ENCODE assay signal across 10 mouse cellular contexts in genomic region chr17:86184552-86185209, GRCm38 (mm10). TPM values are rescaled to one million over a fixed set of nuclear protein-coding genes. Genes with fewer than 3 reads are reported as not detected.
A peak's percentile ranks its signal among the peaks of the same experiment; 100 is the strongest.
DNase-seq lines count a peak whose midpoint lies in the region; ATAC-seq and TF ChIP-seq lines count a peak whose summit lies in the region.
"Had no signal": no experiment of that assay in that cellular context is flagged by ENCODE, and none has a peak within 500 bp of the region (broad histone marks: within the 10 kb centered on the region; RNA-seq: fewer than 3 reads in every experiment).

No protein-coding gene starts in this region.

- H3K4me2 ChIP-seq in heart, embryonic 15.5 days: peak overlapping the region; percentile 63
- H3K4me2 ChIP-seq in midbrain, embryonic 13.5 days (replicated peaks): no peak overlapping the region
- no peak overlapping the region for H3K4me2 ChIP-seq in midbrain, postnatal 0 days (ENCODE audit: low read depth, low read length, poor library complexity, severe bottlenecking)

- H3K9me3 ChIP-seq in heart, embryonic 15.5 days (replicated peaks): no peaks in the 10 kb centered on the region
- no peaks in the 10 kb centered on the region for H3K9me3 ChIP-seq in midbrain, embryonic 13.5 days
- no peaks in the 10 kb centered on the region for H3K9me3 ChIP-seq in midbrain, postnatal 0 days (ENCODE audit: low read length)

- peak overlapping the region; percentile 87 for H3K27ac ChIP-seq in heart, embryonic 15.5 days
- no peak overlapping the region for H3K27ac ChIP-seq in midbrain, embryonic 13.5 days
- no peak overlapping the region for H3K27ac ChIP-seq in midbrain, postnatal 0 days (ENCODE audit: low read depth, low read length)

- WGBS in heart, embryonic 15.5 days: 31% methylated on average over 9 of the region's 9 CpGs
- WGBS in midbrain, embryonic 13.5 days: 50% methylated on average over 9 of the region's 9 CpGs
- WGBS in midbrain, postnatal 0 days: 51% methylated on average over 9 of the region's 9 CpGs

- no peak for DNase-seq in heart, postnatal 4 days
- DNase-seq in midbrain, postnatal 0 days (ENCODE audit: low spot score): no peak
- DNase-seq in natural killer cell, adult 2 months (ENCODE audit: low spot score in 2 of 2): peak; percentile 13 to 31
- no peak for DNase-seq in urinary bladder, postnatal 14 days (ENCODE audit: low spot score)
- DNase-seq: adrenal gland, adult 2 months; right cerebral cortex, postnatal 4 days had no signal

- no peaks in the 10 kb centered on the region for H3K27me3 ChIP-seq in heart, embryonic 15.5 days
- H3K27me3 ChIP-seq in midbrain, embryonic 13.5 days: no peaks in the 10 kb centered on the region
- H3K27me3 ChIP-seq in midbrain, postnatal 0 days (ENCODE audit: insufficient read depth, low read length): no peaks in the 10 kb centered on the region

- H3K9ac ChIP-seq in heart, embryonic 15.5 days: no peak overlapping the region
- H3K9ac ChIP-seq in midbrain, embryonic 13.5 days (replicated peaks): no peak overlapping the region
- H3K9ac ChIP-seq in midbrain, postnatal 0 days (replicated peaks; ENCODE audit: low read length, poor library complexity, severe bottlenecking): no peak overlapping the region

- ATAC-seq in heart, embryonic 15.5 days (replicated peaks; ENCODE audit: insufficient number of reproducible peaks, insufficient read depth, low FRiP score, low read depth): no peak
- 0 out of 2 replicates have a peak, but pooled peaks have one; percentile 45 for ATAC-seq in midbrain, embryonic 13.5 days
- no peak for ATAC-seq in midbrain, postnatal 0 days (ENCODE audit: low FRiP score)
- 0 out of 2 replicates have a peak, but pooled peaks have one; percentile 25 for ATAC-seq in erythroid progenitor cell, adult 5-6 weeks (replicated peaks; ENCODE audit: low FRiP score, poor library complexity, severe bottlenecking)
- ATAC-seq: forebrain, embryonic 14.5 days had no signal

- H3K36me3 ChIP-seq in heart, embryonic 15.5 days: no peaks in the 10 kb centered on the region
- no peaks in the 10 kb centered on the region for H3K36me3 ChIP-seq in midbrain, embryonic 13.5 days
- H3K36me3 ChIP-seq in midbrain, postnatal 0 days (ENCODE audit: insufficient read depth, low read length): no peaks in the 10 kb centered on the region

- peaks cover 46% of the 10 kb centered on the region for H3K4me1 ChIP-seq in heart, embryonic 15.5 days (replicated peaks)
- H3K4me1 ChIP-seq in midbrain, embryonic 13.5 days (replicated peaks): peaks cover 17% of the 10 kb centered on the region
- peaks cover 3% of the 10 kb centered on the region; the same call in 1 of the 2 replicates for H3K4me1 ChIP-seq in midbrain, postnatal 0 days (ENCODE audit: insufficient read depth, low read length)

- no peak overlapping the region for H3K4me3 ChIP-seq in heart, embryonic 15.5 days
- no peak overlapping the region for H3K4me3 ChIP-seq in midbrain, embryonic 13.5 days (replicated peaks)
- H3K4me3 ChIP-seq in midbrain, postnatal 0 days (ENCODE audit: low read depth, low read length): no peak overlapping the region

- no peak for TF ChIP-seq CTCF in midbrain, postnatal 0 days (IDR thresholded peaks at IDR 0.05)

RNA-seq across cellular contexts. Expression of gene Prkce, which starts 17.1 kb away (rescaled TPM):
- 8.5 and 9.6 TPM in 2 replicates for polyA plus RNA-seq in heart, embryonic 15.5 days (2015; fragmentation: Nextera tagmentation; extraction: Ambion mirVana)
- total RNA-seq in heart, postnatal 4 days (2021): 10 to 100 TPM; 33.8 to 35.5 TPM
- polyA plus RNA-seq in midbrain, embryonic 13.5 days (2015; fragmentation: Nextera tagmentation; extraction: Ambion mirVana): 9.7 and 11.8 TPM in 2 replicates
- total RNA-seq in midbrain, postnatal 0 days (2014; rRNA removed): 61.0 and 71.8 TPM in 2 replicates
- polyA plus RNA-seq in midbrain, postnatal 0 days (2015; fragmentation: Nextera tagmentation; extraction: Ambion mirVana): 56.5 and 64.5 TPM in 2 replicates
- total RNA-seq in erythroid progenitor cell, adult 5-6 weeks (2015; ENCODE audit: low replicate concordance): 2.9 and 4.0 TPM in 2 replicates
- total RNA-seq in erythroid progenitor cell, adult 5-6 weeks (2017; ENCODE audit: low replicate concordance): 0.30 and 4.1 TPM in 2 replicates

RNA-seq across cellular contexts. Expression of gene Srbd1, which starts 39.7 kb away (rescaled TPM):
- polyA plus RNA-seq in heart, embryonic 15.5 days (2015; fragmentation: Nextera tagmentation; extraction: Ambion mirVana): 9.5 and 11.6 TPM in 2 replicates
- 10 to 100 TPM; 19.5 to 19.9 TPM for total RNA-seq in heart, postnatal 4 days (2021)
- polyA plus RNA-seq in midbrain, embryonic 13.5 days (2015; fragmentation: Nextera tagmentation; extraction: Ambion mirVana): 17.7 and 18.8 TPM in 2 replicates
- total RNA-seq in midbrain, postnatal 0 days (2014; rRNA removed): 13.2 and 17.9 TPM in 2 replicates
- polyA plus RNA-seq in midbrain, postnatal 0 days (2015; fragmentation: Nextera tagmentation; extraction: Ambion mirVana): 6.7 and 8.3 TPM in 2 replicates
- 39.8 and 50.8 TPM in 2 replicates for total RNA-seq in erythroid progenitor cell, adult 5-6 weeks (2015; ENCODE audit: low replicate concordance)
- 67.0 and 82.8 TPM in 2 replicates for total RNA-seq in erythroid progenitor cell, adult 5-6 weeks (2017; ENCODE audit: low replicate concordance)

Comparison
In these comparisons a context has a peak if more than half of its experiments do, and no peak if none do; other contexts are left out.
1. ATAC-seq: peak in midbrain, embryonic 13.5 days (single experiment) and erythroid progenitor cell, adult 5-6 weeks (single experiment); none in heart, embryonic 15.5 days (single experiment) and midbrain, postnatal 0 days (single experiment).
2. DNase-seq: peak in natural killer cell, adult 2 months (2 of 2); none in heart, postnatal 4 days (single experiment), midbrain, postnatal 0 days (single experiment) and urinary bladder, postnatal 14 days (single experiment).
3. RNA of gene Prkce, which starts 17.1 kb away (total RNA-seq): 61.0 to 71.8 TPM in midbrain, postnatal 0 days and 33.8 to 35.5 TPM in heart, postnatal 4 days; 0.30 to 4.1 TPM in erythroid progenitor cell, adult 5-6 weeks; every median in the first group is over 4 times any median in the second.